Mouse (Mus musculus) frontal cortex, adult (tissue): Measurements from ENCODE around the gene Cdc42.
A peak's percentile ranks its signal among the peaks of the same experiment; 100 is the strongest.

Experiments
- ATAC-seq: cut with Nextera tagmentation; 2 replicates; pipeline ENCODE4 v1.9.2; 2017; ENCODE audit warnings: mild to moderate bottlenecking, moderate library complexity, mixed read lengths; ENCODE audit not compliant: low TSS enrichment

Cdc42 gene

DNA sequence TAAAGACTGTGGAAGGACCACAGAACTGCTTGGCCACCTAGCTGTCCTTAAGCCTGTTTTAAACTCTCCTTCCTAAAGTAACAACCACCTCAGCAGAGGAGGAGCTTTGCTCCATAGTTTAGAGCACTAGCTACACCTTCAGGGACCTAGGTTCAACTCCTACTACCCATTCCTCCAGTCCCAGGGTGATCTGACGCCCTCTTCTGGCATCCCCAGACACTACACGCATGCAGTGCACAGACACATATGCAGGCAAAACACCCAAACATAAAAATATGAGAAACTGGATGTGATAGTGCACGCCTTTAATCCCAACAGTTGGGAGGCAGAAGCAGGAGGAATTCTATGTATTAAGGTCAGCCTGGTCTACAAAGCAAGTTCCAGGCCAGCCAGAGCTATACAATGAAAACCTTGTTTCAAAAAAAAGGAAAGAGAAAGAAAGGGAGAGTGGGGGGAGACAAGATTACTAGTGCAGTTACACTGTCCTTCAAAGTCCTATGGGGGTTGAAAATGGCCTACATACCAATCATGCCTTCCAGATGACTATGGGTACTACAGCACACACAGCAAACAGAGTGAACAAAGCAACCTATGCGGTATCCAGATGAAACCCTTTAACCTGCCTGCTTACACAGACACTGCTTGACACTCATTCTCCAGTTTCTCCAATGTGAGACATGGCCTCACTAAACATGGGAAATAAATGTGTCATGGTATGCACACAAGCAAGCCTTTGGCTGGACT lies 41.3 kb downstream of the Cdc42 start:
- ATAC-seq: no peak

DNA sequence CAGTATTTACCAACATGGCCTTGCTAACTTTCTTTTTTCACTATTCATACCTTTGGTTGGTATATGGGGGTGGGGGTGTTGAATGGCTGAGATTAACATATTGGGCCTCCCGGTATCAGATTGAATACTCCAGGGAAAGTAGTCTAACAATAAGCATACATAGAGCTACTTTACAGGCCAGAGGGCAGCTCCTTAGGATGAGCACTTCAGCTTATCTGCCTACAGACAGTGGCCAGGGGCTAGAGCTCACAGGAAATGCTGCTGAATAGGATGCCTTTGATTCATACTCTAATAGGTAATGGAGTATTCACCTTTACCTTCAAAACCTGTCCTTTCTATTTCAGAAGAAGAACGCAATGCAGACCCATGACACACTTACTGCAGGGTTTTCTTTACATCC lies 42.5 kb downstream of the Cdc42 start:
- ATAC-seq: no peak

DNA sequence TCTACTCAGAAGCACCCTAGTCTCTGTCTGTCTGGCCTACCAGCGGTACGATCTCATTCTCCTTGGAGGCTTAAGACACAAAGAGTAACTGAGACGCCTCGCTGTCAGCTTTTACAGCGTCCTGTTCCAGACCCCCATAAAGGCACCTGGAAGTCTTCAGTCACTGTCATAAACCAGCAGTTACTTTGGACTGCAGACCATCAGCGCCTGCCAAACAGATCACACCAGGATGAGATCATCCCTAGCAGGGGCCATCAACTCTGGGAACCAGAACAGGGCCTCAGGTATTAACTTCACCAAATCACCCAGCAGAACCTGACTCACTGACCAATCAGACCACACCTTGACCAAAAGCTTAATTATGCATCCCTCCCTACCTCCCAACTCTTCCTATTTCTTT lies 43.0 kb downstream of the Cdc42 start:
- ATAC-seq: no peak

GRCm38 (mm10) chr4:137313511-137313910 lies 44.0 kb downstream of the Cdc42 start:
- no peak for ATAC-seq

DNA sequence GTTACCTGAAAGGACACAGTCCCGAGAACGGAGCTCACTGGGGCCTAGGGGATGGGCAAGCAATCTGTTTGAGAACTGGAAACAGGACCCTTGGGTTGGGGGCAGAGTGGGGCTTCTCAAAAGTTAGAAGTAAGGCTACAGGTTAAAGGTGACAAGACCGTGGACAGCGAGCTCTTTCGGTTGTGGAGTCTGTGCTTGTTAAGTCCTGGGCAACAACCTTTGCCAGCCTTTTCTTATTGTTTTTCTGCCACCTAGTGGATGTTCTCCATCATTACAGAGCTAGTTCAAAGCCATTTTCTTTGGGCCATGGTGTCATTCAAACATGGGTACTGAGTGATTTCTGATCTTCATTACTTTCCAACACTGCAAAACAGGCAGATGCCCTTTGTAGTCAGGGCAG lies 49.1 kb downstream of the Cdc42 start:
- 0 out of 2 replicates have a peak, but pooled peaks have one; percentile 15 for ATAC-seq

DNA sequence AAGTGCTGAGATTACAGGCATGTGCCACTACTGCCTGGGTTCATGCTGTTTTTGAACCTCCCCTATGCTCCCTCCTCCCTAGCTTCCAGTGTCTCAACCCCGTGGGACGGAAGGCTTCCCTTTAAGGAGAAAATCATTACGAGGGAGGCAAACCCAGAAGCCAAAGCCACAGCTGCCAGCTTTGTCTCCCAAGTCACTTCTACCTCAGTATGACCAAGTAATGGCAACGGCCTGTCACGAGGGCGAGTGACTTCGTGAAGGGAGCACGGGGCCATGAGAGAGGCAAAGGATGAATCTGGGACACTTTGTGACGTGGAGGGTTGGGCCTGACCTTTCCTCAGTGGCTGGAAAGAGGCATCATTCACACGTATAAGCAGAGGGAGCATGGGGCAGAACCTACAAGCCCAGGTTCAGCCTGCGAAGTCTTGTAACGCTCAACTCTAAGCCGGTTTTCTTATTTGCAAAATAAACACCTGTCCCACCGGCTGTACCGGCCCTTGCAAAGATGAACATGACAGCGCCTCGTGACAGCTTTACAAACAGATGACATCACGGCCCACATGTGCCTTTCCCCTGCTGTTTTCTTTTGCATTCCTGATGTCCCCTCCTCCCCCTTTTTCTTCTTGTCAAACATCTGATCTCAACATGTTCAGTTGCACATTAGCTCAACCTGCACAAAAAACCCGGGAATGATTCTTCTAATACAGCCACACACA lies 50.4 kb downstream of the Cdc42 start:
- no peak for ATAC-seq

DNA sequence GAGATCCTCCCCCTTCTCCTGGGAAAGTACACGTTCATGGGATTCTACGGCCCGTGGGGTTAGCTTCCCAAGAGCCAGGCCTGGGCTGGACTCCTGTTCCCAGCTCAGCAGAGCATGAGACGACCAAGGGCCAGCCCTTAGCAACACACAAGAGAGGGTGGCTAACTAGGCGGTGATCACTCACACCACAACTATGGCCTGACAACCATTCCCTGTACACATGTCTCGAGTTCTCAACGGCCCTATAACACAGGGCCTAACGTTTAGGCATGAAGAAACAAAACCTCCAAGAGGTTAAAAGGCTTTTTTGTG lies 51.0 kb downstream of the Cdc42 start:
- ATAC-seq: no peak

- ATAC-seq: no peak
Measured at GRCm38 (mm10) chr4:137305831-137306576, 51.5 kb downstream of the Cdc42 start.

- no peak for ATAC-seq
Measured at GRCm38 (mm10) chr4:137305066-137305465, 52.5 kb downstream of the Cdc42 start.

DNA sequence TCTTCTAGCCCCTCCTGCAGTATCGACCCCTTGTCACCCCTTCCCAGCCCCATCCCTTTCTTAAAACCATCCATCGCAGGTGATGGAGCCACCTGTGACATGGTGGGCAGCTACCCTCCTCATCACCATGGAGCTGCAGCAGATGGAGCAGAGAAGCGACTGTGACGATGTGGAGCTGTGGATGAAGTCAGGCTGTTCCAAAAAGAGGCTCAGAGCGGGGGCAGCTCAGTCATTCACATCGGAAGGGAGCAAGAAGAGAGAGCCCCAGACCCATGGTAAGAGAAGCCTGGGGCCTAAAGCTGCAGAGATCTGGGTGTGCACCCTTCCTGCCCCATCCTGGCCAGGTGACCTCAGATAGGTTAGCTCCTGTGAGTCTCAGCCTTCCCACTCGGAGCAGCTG lies 53.4 kb downstream of the Cdc42 start:
- ATAC-seq: peak; percentile 77

DNA sequence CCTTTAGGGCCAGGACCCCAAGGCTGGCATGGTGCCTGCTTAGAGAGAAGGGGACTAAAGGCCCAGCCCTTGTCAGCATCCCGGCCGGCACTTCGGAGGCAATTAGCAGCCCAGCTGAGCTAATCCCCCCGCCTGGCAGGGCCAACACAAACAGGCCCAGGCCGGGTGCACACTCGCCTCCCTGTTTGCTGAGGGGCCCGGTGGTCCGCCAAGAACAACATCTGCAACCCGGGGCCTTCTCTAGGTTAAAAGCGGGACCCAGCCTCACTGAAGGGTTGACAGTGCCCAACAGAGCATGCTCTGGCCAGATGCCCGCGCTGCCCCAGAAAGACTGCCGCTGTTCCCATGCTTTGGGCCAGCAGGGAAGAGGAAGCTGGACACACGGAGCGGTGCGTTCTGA lies 55.9 kb downstream of the Cdc42 start:
- no peak for ATAC-seq

DNA sequence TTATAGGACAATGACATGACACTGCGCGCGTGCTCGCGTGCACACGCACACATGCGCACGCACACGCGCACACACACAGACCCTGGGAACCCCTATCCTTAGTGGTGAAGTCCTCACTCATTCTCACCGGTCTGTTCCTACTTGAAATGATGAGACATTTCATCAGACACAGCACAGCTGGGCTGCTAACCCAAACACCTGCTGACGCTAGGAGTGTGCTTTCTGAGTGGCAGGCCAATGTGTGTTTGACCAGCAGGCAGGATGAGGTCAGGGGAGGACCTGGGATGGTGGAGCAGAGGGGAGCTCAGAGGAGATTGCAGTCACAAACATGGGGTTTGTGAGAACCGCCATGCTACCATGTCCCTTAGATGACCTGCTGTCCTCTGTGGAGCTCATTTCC lies 57.3 kb downstream of the Cdc42 start:
- no peak for ATAC-seq

- no peak for ATAC-seq
Measured at GRCm38 (mm10) chr4:137298406-137298805, 59.1 kb downstream of the Cdc42 start.

- ATAC-seq: peak; percentile 55
Measured at GRCm38 (mm10) chr4:137297611-137298010, 59.9 kb downstream of the Cdc42 start.

- ATAC-seq: peak; percentile 58
Measured at GRCm38 (mm10) chr4:137294951-137295350, 62.6 kb downstream of the Cdc42 start.

- peak; percentile 63 for ATAC-seq
Measured at GRCm38 (mm10) chr4:137294474-137294873, 63.0 kb downstream of the Cdc42 start.

- ATAC-seq: peak; percentile 34; the same call in 1 of the 2 replicates
Measured at GRCm38 (mm10) chr4:137294032-137294431, 63.5 kb downstream of the Cdc42 start.

GRCm38 (mm10) chr4:137292625-137293024 lies 64.9 kb downstream of the Cdc42 start:
- no peak for ATAC-seq

- no peak for ATAC-seq
Measured at GRCm38 (mm10) chr4:137290250-137290649, 67.3 kb downstream of the Cdc42 start.

DNA sequence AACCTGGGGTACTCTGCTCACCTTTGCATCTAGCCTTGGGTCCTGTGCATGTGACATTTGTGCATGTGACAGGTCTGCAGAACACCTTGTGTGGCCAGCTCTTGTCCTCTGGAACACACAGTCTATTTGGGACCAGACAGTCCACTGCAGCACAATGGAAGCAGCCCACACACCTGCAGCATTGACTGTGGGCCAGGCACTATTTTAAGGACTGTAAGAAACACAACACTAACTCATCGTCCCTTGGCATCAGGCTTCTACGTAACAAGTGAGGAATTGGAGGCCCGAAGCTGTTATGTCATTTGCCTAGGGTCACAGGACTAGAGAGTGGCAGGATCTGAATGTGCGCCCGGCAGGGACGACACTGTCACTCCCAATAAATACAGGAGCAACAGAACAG lies 67.8 kb downstream of the Cdc42 start:
- ATAC-seq: no peak

DNA sequence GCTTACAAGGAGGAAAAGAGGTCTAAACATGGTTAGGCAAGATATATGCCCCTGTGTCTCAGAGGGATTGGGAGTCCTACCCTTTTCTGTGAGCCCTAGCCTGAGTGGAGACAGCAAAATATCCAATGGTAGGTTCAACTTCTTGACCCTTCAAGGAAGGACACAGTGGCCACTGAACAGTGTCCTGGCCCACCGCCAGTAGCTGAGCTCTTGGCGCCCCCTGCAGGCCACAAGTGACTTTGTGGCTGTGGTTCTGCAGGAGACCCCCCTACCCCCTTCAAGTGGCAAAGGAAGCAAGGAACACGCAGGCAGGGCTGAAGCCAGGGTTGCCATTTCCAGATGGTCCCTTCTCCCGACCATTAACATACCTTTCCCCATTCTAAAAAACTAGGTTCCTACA lies 69.7 kb downstream of the Cdc42 start:
- no peak for ATAC-seq

- ATAC-seq: peak; percentile 55; the same call in 1 of the 2 replicates
Measured at GRCm38 (mm10) chr4:137287206-137287605, 70.3 kb downstream of the Cdc42 start.

GRCm38 (mm10) chr4:137286662-137286953 lies 70.9 kb downstream of the Cdc42 start:
- no peak for ATAC-seq
